Mouse (Mus musculus): ENCODE data around the gene Cdc42ep3. TPM values are rescaled to one million over a fixed set of nuclear protein-coding genes. Genes with fewer than 3 reads are reported as not detected.

The Cdc42ep3 gene
- polyA plus RNA-seq, 1 experiment from 2014 or later, result 41.0 TPM

DNA sequence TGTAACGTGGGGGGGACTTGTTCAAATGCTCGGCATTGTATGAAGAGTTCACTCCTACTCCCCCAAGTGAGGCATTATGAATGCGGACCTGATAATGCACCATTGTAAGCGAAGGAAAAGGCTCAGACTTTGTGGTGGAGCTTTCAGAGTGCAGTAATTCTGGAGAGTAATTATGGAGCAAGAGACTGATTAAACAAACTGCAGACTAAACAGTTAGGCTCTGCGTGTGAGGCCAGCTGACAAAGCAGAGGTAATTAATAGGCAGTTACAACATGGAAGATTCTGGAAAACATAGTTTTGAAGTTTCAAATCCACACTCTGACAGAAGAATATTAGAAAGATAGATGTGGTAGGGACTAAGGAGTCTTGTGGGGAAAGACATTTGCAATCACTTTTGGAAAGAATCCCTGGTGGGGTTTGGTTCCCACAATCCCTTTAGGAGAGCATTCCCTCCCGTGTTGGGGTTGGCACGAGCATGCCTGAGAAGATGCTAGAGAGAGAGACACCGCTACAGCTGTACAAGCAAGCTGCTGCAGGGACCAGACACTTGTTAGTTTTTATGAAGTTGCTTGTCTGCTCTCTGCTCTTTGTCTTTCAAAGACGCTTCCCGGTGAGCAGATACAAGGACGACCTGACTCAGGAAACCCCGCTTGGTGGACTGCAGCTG, 37.7 kb downstream of the Cdc42ep3 start:
- no peaks in the 10 kb centered on the region for H3K27me3 ChIP-seq (replicated peaks; ENCODE audit: control insufficient read depth, insufficient read depth, low read length)
- no peak for TF ChIP-seq CTCF (IDR thresholded peaks at IDR 0.05; ENCODE audit: low read depth)
- H3K4me3 ChIP-seq (ENCODE audit: low read depth, low read length), result no peak overlapping the region
- no peak overlapping the region for H3K9ac ChIP-seq (ENCODE audit: low read depth, low read length)
- 51% methylated on average over 12 of the region's 12 CpGs for WGBS
- no peaks in the 10 kb centered on the region for H3K9me3 ChIP-seq (ENCODE audit: control insufficient read depth)
- H3K27ac ChIP-seq (ENCODE audit: low read depth, low read length), result no peak overlapping the region
- ATAC-seq, result no peak
- no peak overlapping the region for H3K4me2 ChIP-seq (replicated peaks; ENCODE audit: low read depth)
- no peaks in the 10 kb centered on the region for H3K4me1 ChIP-seq (replicated peaks; ENCODE audit: control insufficient read depth, insufficient read depth, low read length)
- H3K36me3 ChIP-seq (ENCODE audit: control insufficient read depth, insufficient read depth), result no peaks in the 10 kb centered on the region

DNA sequence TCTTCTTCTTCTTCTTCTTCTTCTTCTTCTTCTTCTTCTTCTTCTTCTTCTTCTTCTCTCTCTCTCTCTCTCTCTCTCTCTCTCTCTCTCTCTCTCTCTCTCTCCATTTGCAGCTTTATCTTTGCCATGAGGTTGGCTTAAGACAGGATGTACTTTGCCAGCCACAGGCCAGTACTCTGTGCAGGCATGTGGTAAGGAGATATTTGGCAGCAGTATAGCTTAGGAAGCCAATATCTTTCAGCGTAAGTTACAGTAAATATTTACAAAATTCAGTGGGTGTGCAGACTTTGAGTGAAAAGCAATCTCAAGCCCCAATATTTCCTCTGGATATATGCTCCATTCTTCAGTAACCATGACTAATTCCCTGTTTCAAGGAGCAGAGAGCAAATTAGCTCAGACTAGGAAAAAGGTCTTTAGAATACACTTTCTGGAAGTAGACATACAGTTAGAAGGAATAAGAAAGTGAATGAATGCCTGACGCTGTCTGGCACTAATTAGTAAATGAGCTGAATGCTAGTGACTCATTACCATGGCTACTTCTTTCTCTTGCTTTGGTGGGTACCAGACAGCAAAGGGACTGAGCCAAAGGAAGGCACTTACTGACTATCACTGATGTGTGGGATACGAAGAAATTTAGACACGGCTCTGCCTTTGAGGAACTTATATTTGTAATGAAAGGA, 39.3 kb downstream of the Cdc42ep3 start:
- Histone ChIP-seq H3K27me3 (replicated peaks; ENCODE audit: control insufficient read depth, insufficient read depth, low read length) (no peaks in the 10 kb centered on the region), H3K9me3 (ENCODE audit: control insufficient read depth) (no peaks in the 10 kb centered on the region), H3K27ac (ENCODE audit: low read depth, low read length) (no peak overlapping the region), H3K36me3 (ENCODE audit: control insufficient read depth, insufficient read depth) (no peaks in the 10 kb centered on the region), H3K9ac (ENCODE audit: low read depth, low read length) (no peak overlapping the region), H3K4me1 (replicated peaks; ENCODE audit: control insufficient read depth, insufficient read depth, low read length) (no peaks in the 10 kb centered on the region), H3K4me2 (replicated peaks; ENCODE audit: low read depth) (no peak overlapping the region), H3K4me3 (ENCODE audit: low read depth, low read length) (no peak overlapping the region)
- no peak for TF ChIP-seq CTCF (IDR thresholded peaks at IDR 0.05; ENCODE audit: low read depth)
- 80% methylated on average over 4 of the region's 4 CpGs for WGBS
- ATAC-seq, result no peak

DNA sequence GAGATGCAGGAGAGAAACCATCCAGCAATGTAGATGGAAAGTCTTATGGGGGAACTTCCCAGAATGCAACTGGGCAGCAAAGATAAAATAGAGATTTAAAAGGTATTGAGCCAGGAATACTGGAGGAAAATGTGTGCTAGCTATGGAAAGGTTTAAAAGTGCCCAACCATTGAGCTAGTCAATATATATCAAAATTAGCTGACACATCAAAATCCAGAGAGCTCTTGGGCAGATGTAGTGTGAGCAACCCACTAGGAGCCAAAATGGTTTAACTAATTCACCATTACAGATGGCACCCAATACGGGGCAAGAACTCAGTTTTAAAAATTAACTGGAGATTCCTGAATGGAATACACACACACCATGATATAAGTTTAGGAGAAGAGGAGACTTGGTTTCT, 44.4 kb downstream of the Cdc42ep3 start:
- H3K27me3 ChIP-seq (replicated peaks; ENCODE audit: control insufficient read depth, insufficient read depth, low read length), result no peaks in the 10 kb centered on the region
- H3K36me3 ChIP-seq (ENCODE audit: control insufficient read depth, insufficient read depth), result no peaks in the 10 kb centered on the region
- no peaks in the 10 kb centered on the region for H3K4me1 ChIP-seq (replicated peaks; ENCODE audit: control insufficient read depth, insufficient read depth, low read length)
- ATAC-seq, result no peak
- 100% methylated on average over 1 of the region's 1 CpGs for WGBS
- no peak for TF ChIP-seq CTCF (IDR thresholded peaks at IDR 0.05; ENCODE audit: low read depth)
- H3K9ac ChIP-seq (ENCODE audit: low read depth, low read length), result no peak overlapping the region
- no peak overlapping the region for H3K4me3 ChIP-seq (ENCODE audit: low read depth, low read length)
- no peaks in the 10 kb centered on the region for H3K9me3 ChIP-seq (ENCODE audit: control insufficient read depth)
- H3K4me2 ChIP-seq (replicated peaks; ENCODE audit: low read depth), result no peak overlapping the region
- H3K27ac ChIP-seq (ENCODE audit: low read depth, low read length), result no peak overlapping the region

DNA sequence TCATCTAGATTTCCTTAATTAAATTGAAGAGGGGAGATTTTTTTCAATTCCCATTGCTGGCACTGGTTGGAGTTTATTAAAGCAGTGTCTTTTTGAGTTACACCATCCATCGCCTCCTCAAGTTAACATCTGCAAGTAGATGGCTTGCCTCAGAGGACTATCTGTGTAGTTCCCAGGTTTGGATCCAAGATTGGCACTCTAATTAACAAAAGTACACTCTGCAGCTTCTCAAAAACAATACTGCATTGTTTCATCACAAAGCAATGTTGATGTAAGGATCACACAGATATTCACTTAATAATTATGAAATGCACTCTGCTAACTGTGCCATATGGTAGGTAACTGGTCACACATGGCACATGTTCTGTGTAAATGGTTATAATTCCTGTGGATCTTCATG, 45.4 kb downstream of the Cdc42ep3 start:
- no peak for TF ChIP-seq CTCF (IDR thresholded peaks at IDR 0.05; ENCODE audit: low read depth)
- H3K4me1 ChIP-seq (replicated peaks; ENCODE audit: control insufficient read depth, insufficient read depth, low read length), result no peaks in the 10 kb centered on the region
- H3K4me2 ChIP-seq (replicated peaks; ENCODE audit: low read depth), result no peak overlapping the region
- H3K4me3 ChIP-seq (ENCODE audit: low read depth, low read length), result no peak overlapping the region
- ATAC-seq, result no peak
- H3K27ac ChIP-seq (ENCODE audit: low read depth, low read length), result no peak overlapping the region
- H3K36me3 ChIP-seq (ENCODE audit: control insufficient read depth, insufficient read depth), result no peaks in the 10 kb centered on the region
- 98% methylated on average over 1 of the region's 1 CpGs for WGBS
- H3K27me3 ChIP-seq (replicated peaks; ENCODE audit: control insufficient read depth, insufficient read depth, low read length), result no peaks in the 10 kb centered on the region
- H3K9ac ChIP-seq (ENCODE audit: low read depth, low read length), result no peak overlapping the region
- no peaks in the 10 kb centered on the region for H3K9me3 ChIP-seq (ENCODE audit: control insufficient read depth)

DNA sequence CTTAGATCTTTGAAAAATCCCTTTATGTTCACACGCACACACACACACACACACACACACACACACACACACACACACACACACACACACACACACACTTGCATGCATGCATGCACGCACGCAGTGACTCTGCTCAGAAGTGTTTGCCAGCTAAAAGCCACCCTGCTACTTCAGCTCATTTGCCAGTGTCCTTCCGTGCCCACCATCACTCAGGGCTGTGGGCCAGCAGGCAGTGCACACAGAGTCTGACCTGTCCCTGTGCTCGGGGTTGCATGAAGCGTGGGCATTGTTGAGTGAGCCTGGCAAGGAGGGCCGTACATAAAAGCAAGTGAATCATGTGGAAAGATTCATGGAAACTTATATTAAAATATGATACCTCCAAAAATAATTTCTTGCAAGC, 49.2 kb downstream of the Cdc42ep3 start:
- no peaks in the 10 kb centered on the region for H3K9me3 ChIP-seq (ENCODE audit: control insufficient read depth)
- no peak overlapping the region for H3K4me2 ChIP-seq (replicated peaks; ENCODE audit: low read depth)
- no peak overlapping the region for H3K4me3 ChIP-seq (ENCODE audit: low read depth, low read length)
- no peaks in the 10 kb centered on the region for H3K4me1 ChIP-seq (replicated peaks; ENCODE audit: control insufficient read depth, insufficient read depth, low read length)
- no peak overlapping the region for H3K27ac ChIP-seq (ENCODE audit: low read depth, low read length)
- 81% methylated on average over 7 of the region's 7 CpGs for WGBS
- no peak overlapping the region for H3K9ac ChIP-seq (ENCODE audit: low read depth, low read length)
- H3K27me3 ChIP-seq (replicated peaks; ENCODE audit: control insufficient read depth, insufficient read depth, low read length), result no peaks in the 10 kb centered on the region
- no peak for ATAC-seq
- no peak for TF ChIP-seq CTCF (IDR thresholded peaks at IDR 0.05; ENCODE audit: low read depth)
- no peaks in the 10 kb centered on the region for H3K36me3 ChIP-seq (ENCODE audit: control insufficient read depth, insufficient read depth)

DNA sequence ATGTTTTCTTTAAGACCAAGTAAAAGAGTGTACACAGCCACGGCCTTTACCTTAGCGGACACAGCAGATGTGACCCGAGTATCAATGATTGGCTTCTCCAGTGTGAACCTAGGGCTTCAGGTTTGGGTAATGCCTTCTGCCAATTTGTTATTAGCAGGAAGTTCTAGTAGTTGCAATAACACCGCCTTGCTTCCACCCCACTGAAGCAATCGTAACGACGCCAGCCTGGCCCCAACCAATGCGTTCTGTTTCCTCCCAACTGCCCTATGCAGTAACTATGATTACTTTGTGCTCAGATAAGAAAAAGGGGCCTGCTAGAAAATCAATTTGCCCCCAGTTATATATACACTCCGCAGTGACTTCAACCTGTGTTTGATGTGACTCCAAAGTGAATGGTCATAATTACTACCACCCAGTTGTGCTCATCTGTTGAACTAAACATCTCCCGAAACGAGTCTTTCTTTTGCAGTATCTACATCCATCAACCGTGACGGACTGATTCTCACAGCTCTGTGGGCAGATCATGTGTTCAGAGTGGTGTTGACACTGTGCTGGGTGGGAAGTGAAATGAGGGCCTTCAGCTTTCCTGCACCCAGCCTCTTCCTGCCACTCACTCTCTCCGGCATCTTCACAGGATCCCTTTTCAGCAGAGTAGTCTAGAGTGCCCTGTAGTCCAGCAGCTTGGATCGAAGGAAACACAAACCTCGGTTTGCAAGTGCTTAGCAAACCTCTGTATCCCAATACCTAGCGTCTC, 51.0 kb downstream of the Cdc42ep3 start:
- no peak overlapping the region for H3K4me2 ChIP-seq (replicated peaks; ENCODE audit: low read depth)
- H3K27me3 ChIP-seq (replicated peaks; ENCODE audit: control insufficient read depth, insufficient read depth, low read length), result no peaks in the 10 kb centered on the region
- no peak for TF ChIP-seq CTCF (IDR thresholded peaks at IDR 0.05; ENCODE audit: low read depth)
- H3K36me3 ChIP-seq (ENCODE audit: control insufficient read depth, insufficient read depth), result no peaks in the 10 kb centered on the region
- ATAC-seq, result no peak
- no peak overlapping the region for H3K4me3 ChIP-seq (ENCODE audit: low read depth, low read length)
- no peak overlapping the region for H3K9ac ChIP-seq (ENCODE audit: low read depth, low read length)
- WGBS, result 69% methylated on average over 17 of the region's 17 CpGs
- H3K4me1 ChIP-seq (replicated peaks; ENCODE audit: control insufficient read depth, insufficient read depth, low read length), result no peaks in the 10 kb centered on the region
- H3K9me3 ChIP-seq (ENCODE audit: control insufficient read depth), result no peaks in the 10 kb centered on the region
- no peak overlapping the region for H3K27ac ChIP-seq (ENCODE audit: low read depth, low read length)

Measured in intestine, postnatal 0 days (tissue).